Mouse (Mus musculus): Measurements from ENCODE around the gene Ccdc22.

DNA sequence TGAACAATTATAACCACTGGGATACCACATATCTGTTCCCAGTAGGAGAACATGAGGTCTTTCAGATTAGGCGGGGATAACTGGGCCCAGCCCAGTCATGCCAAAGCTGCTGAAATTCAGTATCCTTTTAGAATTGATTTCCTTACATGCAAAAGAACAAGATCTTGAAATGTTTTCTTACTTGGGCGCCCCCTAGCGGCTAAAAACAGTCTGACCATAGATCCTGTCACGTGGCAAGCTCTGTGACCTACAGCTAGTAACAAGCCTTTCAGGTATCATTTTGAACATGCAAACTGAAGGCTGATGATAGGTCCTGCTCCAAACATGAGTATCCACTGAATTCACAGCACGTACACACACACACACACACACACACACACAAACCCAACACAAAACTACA is 40.0 kb upstream of the Ccdc22 start:
- TF ChIP-seq CTCF (IDR thresholded peaks at IDR 0.05; ENCODE audit: control insufficient read depth, insufficient read depth, low read length) (peak; percentile 43), POLR2A (IDR thresholded peaks at IDR 0.05; ENCODE audit: borderline replicate concordance, control insufficient read depth, low read depth, low read length) (no peak)
